ENCODE assay signal across 8 mouse cellular contexts in genomic region chr11:108377680-108378362, GRCm38 (mm10). TPM values are rescaled to one million over a fixed set of nuclear protein-coding genes. Genes with fewer than 3 reads are reported as not detected.
DNase-seq lines count a peak whose midpoint lies in the region; ATAC-seq lines count a peak whose summit lies in the region.

No protein-coding gene starts in this region.

- no peaks in the 10 kb centered on the region for H3K36me3 ChIP-seq in intestine, embryonic 15.5 days
- no peaks in the 10 kb centered on the region for H3K36me3 ChIP-seq in midbrain, embryonic 10.5 days

- no peak overlapping the region for H3K4me3 ChIP-seq in intestine, embryonic 15.5 days (replicated peaks)
- no peak overlapping the region for H3K4me3 ChIP-seq in midbrain, embryonic 10.5 days

- no peak overlapping the region for H3K27ac ChIP-seq in intestine, embryonic 15.5 days
- no peak overlapping the region for H3K27ac ChIP-seq in midbrain, embryonic 10.5 days (replicated peaks)

- intact Hi-C loops in gastrocnemius, postnatal 14 days (cut with DNase I; ENCODE audit: low total_unique reads) = loop anchor here (5.0 kb wide), 2 partner anchors 246 to 356 kb away; no protein-coding TSS in a partner anchor
- intact Hi-C loops in left cerebral cortex, postnatal 10 days (cut with DNase I) = loop anchor here (2.0 to 5.0 kb wide), 3 partner anchors 251 to 516 kb away; no protein-coding TSS in a partner anchor

- H3K9me3 ChIP-seq in intestine, embryonic 15.5 days = no peaks in the 10 kb centered on the region
- H3K9me3 ChIP-seq in midbrain, embryonic 10.5 days (replicated peaks) = no peaks in the 10 kb centered on the region

- no peak overlapping the region for H3K9ac ChIP-seq in intestine, embryonic 15.5 days

- no peaks in the 10 kb centered on the region for H3K4me1 ChIP-seq in intestine, embryonic 15.5 days (replicated peaks)
- H3K4me1 ChIP-seq in midbrain, embryonic 10.5 days = 0 out of 2 replicates have a peak, but pooled peaks cover 4% of the 10 kb centered on the region

- peak; percentile 99 for ATAC-seq in common myeloid progenitor, adult 5-6 weeks (replicated peaks; ENCODE audit: low read depth, poor library complexity, severe bottlenecking)
- ATAC-seq in intestine, embryonic 15.5 days = peak; percentile 93
- ATAC-seq in erythroid progenitor cell, adult 5-6 weeks (replicated peaks; ENCODE audit: low FRiP score, poor library complexity, severe bottlenecking) = no peak

- no peaks in the 10 kb centered on the region for H3K27me3 ChIP-seq in intestine, embryonic 15.5 days (replicated peaks)
- H3K27me3 ChIP-seq in midbrain, embryonic 10.5 days (ENCODE audit: low read depth, poor library complexity, severe bottlenecking) = no peaks in the 10 kb centered on the region

- no peak overlapping the region for H3K4me2 ChIP-seq in intestine, embryonic 15.5 days (replicated peaks)

- WGBS in intestine, embryonic 15.5 days = 36% methylated on average over 19 of the region's 19 CpGs
- WGBS in midbrain, embryonic 10.5 days = 46% methylated on average over 19 of the region's 19 CpGs

- peak; percentile 64 to 89 for DNase-seq in adrenal gland, adult (ENCODE audit: inconsistent age in 2 of 2, low spot score in 1 of 2)
- DNase-seq in gastrocnemius, postnatal 14 days = peak; percentile 74
- DNase-seq in left cerebral cortex, postnatal 10 days (ENCODE audit: extremely low spot score in 1 of 2, low spot score in 2 of 2) = peak; percentile 71 to 85
- peak; percentile 76 for DNase-seq in midbrain, embryonic 10.5 days (ENCODE audit: low spot score)
- peak; percentile 86 for DNase-seq in right cerebral cortex, postnatal 4 days

RNA-seq across cellular contexts. Expression of gene Prkca, which starts 34.1 kb away (rescaled TPM):
- total RNA-seq in common myeloid progenitor, adult 5-6 weeks (2017) = 7.6 and 15.6 TPM in 2 replicates
- total RNA-seq in gastrocnemius, postnatal 14 days (2021) = 10 to 100 TPM; 41.4 to 42.5 TPM
- 19.1 and 22.0 TPM in 2 replicates for polyA plus RNA-seq in intestine, embryonic 15.5 days (2015; fragmentation: Nextera tagmentation; extraction: Ambion mirVana)
- total RNA-seq in left cerebral cortex, postnatal 10 days (2021) = 100 to 1,000 TPM; 118 to 125 TPM
- 2.5 and 2.6 TPM in 2 replicates for polyA plus RNA-seq in midbrain, embryonic 10.5 days (2016; fragmentation: Nextera tagmentation; extraction: Ambion mirVana)
- 2.9 and 14.3 TPM in 2 replicates for total RNA-seq in erythroid progenitor cell, adult 5-6 weeks (2015; ENCODE audit: low replicate concordance)
- total RNA-seq in erythroid progenitor cell, adult 5-6 weeks (2017; ENCODE audit: low replicate concordance) = 0.30 and 0.77 TPM in 2 replicates

RNA-seq across cellular contexts. Expression of gene Apoh, which starts 34.7 kb away (rescaled TPM):
- total RNA-seq in common myeloid progenitor, adult 5-6 weeks (2017) = not detected in 2 replicates
- total RNA-seq in gastrocnemius, postnatal 14 days (2021) = 1 to 10 TPM in 1 of 2 experiments, under 1 TPM in 1; 0.42 to 1.3 TPM
- 5.3 and 7.5 TPM in 2 replicates for polyA plus RNA-seq in intestine, embryonic 15.5 days (2015; fragmentation: Nextera tagmentation; extraction: Ambion mirVana)
- total RNA-seq in left cerebral cortex, postnatal 10 days (2021) = under 1 TPM; 0.28 to 0.69 TPM
- polyA plus RNA-seq in midbrain, embryonic 10.5 days (2016; fragmentation: Nextera tagmentation; extraction: Ambion mirVana) = not detected in 2 replicates
- not detected in 2 replicates for total RNA-seq in erythroid progenitor cell, adult 5-6 weeks (2015; ENCODE audit: low replicate concordance)
- not detected in 2 replicates for total RNA-seq in erythroid progenitor cell, adult 5-6 weeks (2017; ENCODE audit: low replicate concordance)

RNA-seq across cellular contexts. Expression of gene Cep112, which starts 47.2 kb away (rescaled TPM):
- 2.3 and 2.7 TPM in 2 replicates for total RNA-seq in common myeloid progenitor, adult 5-6 weeks (2017)
- 1 to 10 TPM; 3.9 to 5.9 TPM for total RNA-seq in gastrocnemius, postnatal 14 days (2021)
- polyA plus RNA-seq in intestine, embryonic 15.5 days (2015; fragmentation: Nextera tagmentation; extraction: Ambion mirVana) = 7.6 and 9.2 TPM in 2 replicates
- total RNA-seq in left cerebral cortex, postnatal 10 days (2021) = 10 to 100 TPM in 1 of 2 experiments, 1 to 10 TPM in 1; 8.0 to 10.4 TPM
- 13.3 and 15.6 TPM in 2 replicates for polyA plus RNA-seq in midbrain, embryonic 10.5 days (2016; fragmentation: Nextera tagmentation; extraction: Ambion mirVana)
- total RNA-seq in erythroid progenitor cell, adult 5-6 weeks (2015; ENCODE audit: low replicate concordance) = not detected in 2 replicates
- total RNA-seq in erythroid progenitor cell, adult 5-6 weeks (2017; ENCODE audit: low replicate concordance) = not detected in 2 replicates
